Mouse (Mus musculus) cerebellum, postnatal 14 days (tissue): ENCODE data around the gene Dcdc2a.

Source experiments
- DNase-seq, 2 experiments: peaks; one replicate each; pipeline ENCODE4 v3.0.0; 2021; ENCODE audit warnings: mixed read lengths in 2 of 2

Dcdc2a gene

DNA sequence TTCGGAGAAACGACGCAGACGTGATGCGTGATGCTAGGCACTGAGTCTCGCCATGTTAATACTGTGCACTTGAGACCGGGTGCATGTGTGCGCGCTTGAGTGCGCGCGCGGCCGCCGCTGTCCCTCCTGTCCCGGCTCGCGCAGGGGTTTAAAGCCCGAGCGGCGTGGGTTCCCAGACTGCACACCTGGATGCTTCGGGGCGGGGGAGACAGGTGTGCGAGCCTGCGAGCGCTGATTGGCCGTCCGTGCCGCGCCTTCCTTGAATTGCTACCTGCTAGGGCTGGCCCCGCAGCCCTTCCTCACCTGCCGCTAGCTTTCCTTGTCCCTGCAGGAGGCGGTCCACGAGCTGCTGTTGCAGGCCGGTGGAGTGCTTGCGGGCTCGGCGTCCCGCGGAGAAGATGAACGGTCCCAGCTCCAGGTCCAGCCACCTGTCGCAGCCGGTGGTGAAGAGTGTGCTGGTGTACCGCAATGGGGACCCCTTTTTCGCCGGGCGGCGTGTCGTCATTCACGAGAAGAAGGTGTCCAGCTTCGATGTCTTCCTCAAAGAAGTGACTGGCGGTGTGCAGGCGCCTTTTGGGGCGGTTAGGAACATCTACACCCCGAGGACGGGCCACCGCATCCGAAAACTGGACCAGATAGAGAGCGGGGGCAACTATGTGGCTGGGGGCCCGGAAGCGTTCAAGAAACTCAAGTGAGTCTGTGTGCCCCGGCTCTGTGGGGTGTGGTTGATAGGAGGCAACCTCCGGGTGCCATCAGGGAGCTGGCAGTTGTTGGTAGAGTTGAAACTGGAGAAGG, at the start of gene Dcdc2a:
Gene Dcdc2a, plus strand, starts transcription at position 132 of the 795 bp plus-strand sequence.
- DNase-seq: peak; percentile 16 to 17

DNA sequence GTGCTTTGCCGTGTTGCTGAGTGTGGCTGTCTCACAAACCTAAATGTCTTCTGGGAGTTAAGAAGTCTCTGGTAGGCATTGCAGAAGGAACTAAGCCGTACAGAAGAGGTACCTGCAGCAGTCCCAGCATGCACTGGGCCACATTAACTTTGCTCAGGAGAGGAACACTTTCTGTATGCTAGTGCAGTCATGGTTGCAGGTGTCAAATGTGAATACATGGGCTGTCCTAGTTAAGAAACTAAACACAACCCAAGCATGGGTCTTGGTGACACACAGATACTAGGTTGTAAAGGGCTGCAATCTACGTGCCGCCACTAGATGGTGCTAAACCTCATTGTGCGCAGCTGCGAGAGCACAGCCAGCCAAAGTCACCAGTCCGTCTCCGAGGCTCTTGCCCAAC, 48.7 kb upstream of the Dcdc2a start:
- peak; percentile 67 to 78 for DNase-seq

DNA sequence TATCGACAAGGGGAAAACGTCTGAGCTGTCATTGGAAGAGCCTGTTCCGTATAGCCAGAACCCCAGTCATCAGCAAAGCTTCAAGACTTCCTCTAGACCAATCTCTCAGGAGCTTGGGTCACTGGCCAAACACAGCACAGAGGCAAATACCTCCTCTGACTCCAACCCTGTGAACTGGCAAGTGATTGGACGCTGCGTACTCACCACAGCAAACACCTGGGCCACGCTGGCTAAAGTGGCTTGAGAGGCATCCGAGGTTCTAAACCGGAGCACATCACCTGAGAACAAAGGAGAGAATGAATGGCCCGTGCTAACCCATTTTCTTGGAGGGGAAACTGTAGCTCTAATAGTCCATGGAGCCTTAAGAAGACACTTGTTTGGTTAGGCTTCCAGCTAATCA, 37.5 kb upstream of the Dcdc2a start:
- no peak for DNase-seq

DNA sequence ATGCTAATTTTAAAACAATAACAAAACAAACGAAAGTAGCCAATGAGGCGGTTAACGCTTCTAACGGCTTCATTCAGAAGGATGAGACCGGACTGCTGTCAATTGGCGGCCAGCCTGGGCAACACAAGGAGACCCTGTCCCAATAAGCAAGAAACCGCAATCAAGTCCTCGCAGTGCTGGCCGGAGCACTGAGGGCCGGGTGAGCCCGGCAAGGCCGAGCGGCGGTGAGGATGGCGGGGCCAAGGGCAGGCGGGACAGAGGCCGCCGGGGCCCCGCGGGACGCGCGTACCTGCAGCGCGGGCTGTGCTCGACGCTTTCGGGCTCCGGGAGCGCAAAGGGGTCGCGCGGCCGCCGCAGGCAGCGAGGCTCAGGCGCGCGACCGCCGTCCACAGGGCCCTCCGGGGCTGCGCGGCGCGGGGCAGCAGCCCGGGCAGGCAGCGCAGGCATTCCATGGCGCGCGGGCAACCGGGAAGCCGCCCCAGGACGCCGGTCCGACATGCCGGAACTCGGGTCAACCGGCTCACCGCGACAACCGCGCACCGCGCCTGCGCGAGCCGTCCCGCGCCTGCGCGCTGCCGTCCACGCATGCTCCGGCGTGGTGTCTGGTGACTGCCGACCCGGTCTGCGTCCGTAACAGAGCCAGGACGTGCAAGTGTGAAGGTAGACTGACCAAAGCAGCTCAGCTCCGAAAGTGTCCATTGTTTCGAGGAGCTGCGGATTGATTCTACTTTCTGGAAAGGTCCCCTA, 35.8 kb upstream of the Dcdc2a start, which contains the start of gene Mrs2:
Gene Mrs2, minus strand, starts transcription at position 587 of the 747 bp plus-strand sequence.
- peak; percentile 87 to 94 for DNase-seq

DNA sequence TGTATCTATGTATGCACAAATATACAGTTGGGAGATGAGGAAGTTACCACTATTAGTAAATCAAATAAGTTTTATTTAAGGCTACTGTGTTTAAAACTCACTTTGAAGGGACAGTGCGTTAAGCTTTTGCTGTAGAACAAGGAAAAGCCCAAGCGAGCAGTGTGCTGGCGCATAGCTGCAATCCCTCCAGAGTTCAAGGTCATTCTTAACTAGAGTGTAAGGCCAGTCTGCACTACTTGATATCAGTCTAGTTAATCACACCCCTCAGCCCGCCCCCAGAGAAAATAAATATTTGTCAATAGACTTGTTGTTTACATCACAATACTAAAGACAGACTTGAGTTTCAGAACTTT, 35.3 kb upstream of the Dcdc2a start:
- no peak for DNase-seq

DNA sequence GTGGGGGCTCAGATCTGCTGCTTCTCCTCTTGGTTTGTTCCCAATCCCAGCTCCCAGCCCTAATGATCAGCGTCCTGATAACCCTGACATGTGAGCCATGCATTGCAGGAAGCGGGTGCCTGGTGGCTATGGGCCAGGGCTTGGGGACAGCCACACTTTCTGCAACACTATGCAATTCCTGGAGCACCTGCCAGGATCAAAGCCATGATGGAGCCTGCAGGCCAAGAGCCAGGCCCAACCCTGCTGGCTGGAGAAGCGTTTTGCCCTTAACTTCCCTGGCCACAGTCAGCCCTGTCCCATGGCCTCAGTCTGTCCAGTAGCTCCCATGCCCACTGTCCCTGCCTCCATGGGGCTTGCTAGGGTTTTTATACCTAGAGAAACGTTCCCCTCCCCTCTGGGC, 33.4 kb upstream of the Dcdc2a start:
- DNase-seq: no peak

DNA sequence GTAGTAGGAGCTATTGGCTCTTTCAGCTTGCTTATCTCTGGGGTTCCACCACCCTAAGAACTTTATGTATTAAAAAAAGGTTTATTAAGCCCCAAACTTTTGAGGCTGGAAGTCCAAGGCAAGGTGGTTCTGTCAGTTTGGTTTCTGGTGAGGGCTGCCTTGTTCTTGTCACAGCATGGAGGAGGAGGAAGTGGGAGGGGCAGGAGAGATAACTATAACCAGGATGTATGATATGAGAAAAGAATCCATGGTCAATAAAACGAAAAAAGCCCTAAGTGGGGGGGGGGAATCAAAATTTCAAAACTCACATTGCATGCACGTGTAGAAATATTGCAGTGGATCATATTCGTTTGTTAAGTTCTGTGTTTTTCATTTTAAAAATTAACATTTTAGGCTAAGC, 32.7 kb upstream of the Dcdc2a start:
- no peak for DNase-seq

DNA sequence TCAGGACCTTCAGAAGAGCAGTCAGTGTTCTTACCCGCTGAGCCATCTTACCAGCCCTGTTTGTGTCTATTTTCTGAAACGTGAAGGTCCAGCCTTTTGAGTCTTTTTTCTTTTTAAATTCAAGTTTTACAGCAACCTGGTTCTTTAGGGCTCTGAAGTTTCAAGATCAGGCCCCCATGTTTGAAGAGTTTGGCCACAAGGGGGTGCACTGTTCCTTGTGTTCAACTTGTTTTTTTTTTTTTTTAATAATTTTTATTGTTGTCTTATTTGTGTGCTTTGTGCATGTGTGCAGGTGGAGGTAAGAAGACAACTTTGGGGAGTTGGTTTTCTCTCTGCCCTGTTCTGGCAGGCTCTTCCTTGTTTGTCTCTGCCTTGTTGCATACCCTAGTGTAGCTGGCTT, 31.1 kb upstream of the Dcdc2a start:
- DNase-seq: peak; percentile 32 to 69

DNA sequence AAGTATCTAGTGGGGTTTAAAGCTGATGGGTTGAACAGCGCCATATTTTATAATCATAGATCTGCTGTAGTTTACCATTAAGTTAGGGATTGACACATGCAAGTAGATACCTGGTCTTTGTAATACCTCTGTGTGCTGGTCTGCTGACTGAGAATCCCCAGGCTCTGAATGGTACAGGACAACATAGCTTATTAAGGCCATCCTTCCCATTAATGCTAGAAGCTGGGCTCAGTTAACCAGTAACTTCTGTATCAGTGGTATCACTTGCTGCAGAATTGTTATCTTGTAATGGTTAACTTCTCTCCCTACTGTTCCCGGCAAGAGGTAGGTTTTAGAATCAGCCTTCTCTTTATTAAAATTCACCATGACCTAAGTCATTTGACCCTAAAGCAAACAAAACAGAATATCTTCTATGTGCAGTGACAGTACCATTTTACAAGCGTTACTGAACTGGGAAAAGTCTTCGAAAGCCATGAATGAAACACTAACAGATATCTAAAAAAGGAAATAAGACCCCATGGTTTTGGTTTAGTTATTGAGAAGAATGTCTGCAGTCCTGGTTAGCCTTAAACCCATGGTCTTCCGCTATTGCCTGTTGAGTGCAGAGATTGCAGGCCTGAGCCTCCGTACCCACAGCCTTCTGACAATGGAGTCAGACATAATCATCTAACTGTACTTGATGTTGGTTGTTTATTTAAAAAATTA, 29.2 kb upstream of the Dcdc2a start:
- DNase-seq: no peak

DNA sequence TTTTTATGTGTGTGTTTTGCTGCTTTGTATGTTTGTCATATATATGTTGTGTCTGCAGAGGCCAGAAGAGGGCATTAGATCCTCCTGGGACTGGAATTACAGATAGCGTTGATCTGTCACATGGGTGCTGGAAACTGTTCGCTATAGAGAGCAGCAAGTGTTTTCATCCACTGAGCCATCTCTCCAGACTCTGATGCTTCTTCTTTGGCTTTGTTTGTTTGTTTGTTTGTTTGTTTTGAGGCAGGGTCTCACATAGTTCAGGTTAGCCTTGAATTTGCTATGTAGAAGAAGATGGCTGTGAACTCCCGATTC, 28.7 kb upstream of the Dcdc2a start:
- no peak for DNase-seq

DNA sequence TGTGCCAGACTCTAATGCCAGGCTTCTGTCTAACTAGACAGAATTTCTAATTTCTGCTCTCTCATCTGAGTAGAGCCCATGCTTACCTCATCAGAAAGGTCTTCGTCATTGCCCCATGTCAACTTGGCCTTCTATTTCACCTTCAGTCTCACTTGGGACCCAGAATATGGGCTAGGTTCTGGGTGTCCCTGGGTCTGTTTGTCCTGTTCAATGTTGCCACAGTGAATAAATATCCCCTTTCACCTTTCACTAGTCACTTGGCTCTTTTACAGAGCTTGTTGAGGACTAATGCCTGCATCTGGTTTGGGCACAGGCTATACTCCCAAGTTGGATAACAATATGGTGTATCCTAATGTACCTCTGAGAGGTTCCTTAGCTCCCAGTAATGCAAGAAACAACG, 16.3 kb upstream of the Dcdc2a start:
- DNase-seq: no peak

DNA sequence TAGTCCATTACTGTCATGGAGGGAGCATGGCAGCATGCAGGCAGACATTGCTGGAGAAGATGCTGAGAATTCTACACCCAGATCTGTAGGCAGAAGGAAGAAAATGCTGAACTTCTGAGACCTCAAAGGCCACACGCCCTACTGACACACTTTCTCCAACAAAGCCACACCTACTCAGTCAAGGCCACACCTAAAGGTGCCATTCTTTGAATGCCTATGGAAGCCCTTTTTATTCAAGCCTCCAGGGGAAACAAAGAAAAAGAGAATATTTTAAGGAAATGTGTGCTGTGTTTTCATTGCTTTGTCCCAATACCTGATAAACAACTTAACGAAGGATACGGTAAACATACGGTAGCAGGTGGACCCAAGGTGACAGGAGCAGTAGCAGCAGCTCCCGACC, 3.1 kb upstream of the Dcdc2a start:
- DNase-seq: no peak

DNA sequence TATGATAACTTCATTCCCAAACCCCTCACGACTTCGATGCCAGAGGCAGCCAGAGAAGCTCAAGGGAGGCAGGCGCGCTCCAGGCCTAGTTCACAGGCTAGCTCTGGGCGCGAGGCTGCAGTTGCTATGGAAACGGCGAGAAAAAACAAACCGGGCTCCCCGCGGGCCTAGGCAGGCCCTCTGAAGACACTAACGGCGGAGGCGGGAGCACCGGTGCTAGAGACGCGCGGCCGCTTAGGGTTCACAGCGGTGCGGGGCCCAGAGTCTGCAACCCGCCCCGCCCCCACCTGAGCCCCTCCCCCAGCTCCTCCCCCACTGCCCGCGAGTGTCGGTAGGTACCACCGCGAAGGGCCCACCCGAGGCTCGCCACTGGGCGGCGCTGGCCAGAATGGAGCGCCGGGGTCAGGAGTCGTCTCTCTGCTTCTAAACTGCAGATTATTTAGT, 671 bp upstream of the Dcdc2a start:
- DNase-seq: peak; percentile 70 to 72

DNA sequence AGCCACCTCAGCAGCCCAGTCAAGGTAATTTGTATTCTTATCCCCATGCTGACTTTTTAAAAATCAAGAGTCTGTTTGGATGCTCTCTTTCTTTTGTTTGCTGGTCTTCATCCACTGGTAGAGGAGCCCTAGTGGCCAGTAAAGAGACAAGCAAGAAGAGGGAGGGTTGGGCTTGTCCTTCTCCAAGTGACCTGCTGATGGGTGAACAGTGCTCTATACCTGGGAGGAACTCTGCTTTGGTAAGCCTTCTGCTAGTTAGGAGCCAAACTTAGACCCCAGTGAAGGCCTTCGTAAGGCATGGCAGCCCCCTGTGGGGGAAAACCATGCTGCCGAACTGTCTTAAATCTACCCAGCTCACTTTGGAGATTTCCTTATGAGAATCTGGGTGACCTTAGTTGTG, 10.9 kb downstream of the Dcdc2a start:
- no peak for DNase-seq

DNA sequence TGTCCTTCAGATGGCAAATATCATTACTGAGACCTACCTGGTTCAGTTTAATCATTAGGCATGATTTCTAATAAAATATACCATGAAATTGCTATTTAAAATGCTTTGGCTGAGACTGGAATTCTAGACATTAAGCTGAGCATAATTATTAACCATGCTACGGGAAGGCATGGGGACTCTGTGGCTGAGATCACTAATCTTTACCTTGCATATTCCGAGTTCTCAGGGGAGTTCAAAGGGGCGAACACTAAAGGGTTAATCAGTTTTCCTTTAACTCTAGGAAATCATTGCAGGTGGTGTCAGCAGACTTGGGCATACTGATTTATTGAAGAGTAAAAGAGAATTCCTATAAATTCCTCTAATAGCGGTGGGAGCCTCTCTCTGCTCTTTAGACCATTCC, 11.4 kb downstream of the Dcdc2a start:
- DNase-seq: no peak

DNA sequence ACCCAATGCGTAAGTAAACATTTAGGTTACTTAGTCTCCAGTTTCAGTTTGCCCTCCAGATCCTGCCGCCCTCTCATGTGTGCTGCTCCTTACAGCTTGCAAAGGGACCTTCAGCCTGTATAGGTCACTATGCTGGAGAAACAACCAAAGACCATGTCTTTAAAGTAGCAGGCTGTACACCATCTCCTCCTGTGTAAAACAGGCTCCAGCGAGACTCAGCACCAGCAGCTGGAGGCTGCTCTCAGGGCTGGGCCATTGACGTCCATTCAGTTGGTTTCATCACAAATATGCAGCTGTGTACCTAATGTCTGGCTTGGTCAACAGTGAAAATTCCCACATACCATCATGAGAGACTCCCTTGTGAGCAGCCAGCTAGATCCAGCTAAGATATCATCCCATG, 14.0 kb downstream of the Dcdc2a start:
- DNase-seq: no peak

DNA sequence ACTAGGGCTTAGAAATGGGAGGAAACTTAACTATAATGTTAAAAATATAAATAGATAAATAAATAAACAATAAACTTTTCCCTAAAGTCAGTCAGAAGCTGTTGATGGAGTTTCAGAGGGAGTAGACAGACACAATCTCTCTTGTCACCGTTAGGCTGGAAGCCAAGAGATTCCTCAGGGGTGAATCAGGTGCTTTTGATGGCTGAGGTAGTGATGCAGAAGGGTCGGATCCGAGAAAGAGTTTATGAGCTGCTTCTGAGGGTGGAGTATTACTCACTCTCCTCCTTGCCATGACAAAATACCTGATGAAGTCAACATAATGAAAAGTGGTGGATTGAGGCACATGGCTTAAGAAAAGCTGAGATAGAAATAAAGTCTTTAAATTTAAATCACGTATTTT, 15.0 kb downstream of the Dcdc2a start:
- no peak for DNase-seq

DNA sequence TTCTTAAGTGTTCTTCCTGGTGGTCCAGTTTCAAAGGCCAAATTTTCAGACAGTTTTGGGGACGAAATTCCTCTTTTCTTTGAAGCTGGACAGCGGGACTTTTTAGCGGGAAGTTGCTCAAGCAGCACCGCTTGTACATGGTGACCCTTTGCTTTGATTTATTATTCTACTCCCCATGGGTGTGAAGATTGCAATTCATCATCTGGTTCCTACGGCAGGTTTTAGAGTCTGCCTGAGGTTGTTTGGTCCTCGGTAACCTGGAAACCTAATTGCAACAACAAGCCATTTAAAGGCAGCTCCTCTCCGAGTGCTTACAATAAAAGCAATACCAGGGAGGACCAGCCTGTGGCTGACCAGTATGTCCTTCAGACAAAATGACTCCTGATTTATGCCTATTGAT, 21.5 kb downstream of the Dcdc2a start:
- no peak for DNase-seq

DNA sequence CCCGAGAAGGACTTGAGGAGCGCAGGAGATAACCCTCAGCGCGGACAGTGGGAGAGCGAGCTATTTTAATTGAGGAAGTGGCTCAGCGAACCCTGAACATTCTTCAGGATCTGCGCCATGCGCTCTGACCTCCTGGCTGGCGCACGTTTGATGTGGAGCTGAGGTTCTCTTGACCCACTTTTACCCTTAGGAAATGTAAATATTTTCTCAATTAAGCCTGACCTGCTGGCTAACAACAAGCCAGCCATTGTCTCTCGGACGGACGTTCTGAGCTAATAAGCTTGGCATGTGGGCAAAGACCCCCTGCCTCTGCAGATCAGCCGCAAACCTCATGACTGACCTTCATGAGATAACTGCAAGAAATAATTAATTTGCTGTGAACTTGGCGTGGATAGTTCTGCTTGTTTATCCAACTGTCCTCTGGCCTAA, 27.4 kb downstream of the Dcdc2a start:
- peak; percentile 2 to 4 for DNase-seq

DNA sequence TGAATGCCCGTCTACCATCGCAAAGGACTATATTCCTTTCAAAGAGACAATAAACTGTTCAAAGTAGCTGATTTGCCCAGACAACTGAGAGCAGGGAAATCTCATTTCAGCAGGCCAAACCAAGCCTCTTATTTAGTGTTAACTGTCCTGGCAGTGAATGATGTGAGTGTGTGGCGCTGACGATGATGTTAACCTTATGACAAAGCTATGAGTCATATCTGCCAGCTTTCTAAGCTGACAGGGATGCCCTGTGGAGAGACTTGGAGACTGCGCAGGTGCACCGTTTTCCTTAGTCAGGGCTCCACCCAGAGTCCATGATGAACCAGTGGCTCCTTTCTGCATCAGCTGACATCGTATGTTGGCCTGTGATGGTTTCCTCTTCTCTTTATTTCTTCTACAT, 29.3 kb downstream of the Dcdc2a start:
- no peak for DNase-seq

DNA sequence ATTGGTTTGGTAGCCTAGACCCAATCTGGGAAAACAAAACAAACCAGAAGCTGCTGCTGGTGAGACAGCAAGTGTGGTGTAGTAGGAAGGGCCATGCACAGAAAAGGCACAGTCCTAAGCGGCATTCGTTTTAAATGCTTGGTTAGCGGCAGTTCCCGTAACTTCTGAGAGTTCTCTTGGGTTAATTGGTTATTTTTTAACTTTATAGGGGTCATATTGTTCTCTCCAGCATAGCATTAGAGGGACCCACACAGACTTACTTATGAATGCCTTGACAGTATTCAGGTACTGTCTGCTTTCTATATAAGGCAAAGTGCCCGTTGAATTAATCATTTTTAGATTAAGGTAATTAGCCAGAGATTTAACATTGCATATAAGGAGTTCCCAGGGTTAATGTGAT, 35.5 kb downstream of the Dcdc2a start:
- no peak for DNase-seq

DNA sequence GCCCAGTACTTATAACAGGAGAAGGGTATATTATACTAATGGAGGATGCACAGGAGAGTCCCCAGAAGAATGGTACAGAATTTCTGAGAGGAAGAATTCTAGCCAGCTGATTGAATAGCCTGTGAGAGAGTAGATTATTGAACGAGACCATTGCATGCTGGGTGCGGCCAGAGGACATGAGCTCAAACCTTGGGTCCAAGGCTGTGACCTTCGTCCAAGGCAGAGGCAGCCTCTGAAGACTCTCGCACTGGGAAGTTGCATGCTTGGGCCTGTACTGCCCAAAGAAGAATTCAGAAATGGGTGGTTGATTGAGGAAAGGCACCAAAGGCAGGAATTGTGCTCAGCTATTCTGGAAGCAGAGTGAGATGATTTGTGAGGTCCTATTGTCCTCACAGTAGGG, 38.0 kb downstream of the Dcdc2a start:
- DNase-seq: no peak

DNA sequence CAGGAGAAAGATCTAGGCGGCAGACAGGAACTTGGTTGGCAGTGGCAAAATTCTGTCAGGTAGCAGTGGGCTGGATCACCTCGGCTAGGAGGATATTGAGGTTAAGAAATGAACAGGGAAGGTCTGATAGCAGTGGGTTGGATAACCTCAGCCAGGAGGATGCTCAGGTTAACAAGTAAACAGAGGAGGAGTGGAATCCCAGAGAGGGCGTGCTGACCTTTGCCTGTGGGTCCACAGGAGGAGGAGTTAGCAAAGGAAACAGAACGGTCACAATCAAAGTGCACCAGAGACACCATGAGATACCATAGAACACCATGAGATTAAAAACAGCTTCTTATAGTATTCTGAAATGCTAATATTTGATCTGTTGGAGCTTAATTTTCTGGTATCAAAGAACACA, 38.6 kb downstream of the Dcdc2a start:
- DNase-seq: no peak

DNA sequence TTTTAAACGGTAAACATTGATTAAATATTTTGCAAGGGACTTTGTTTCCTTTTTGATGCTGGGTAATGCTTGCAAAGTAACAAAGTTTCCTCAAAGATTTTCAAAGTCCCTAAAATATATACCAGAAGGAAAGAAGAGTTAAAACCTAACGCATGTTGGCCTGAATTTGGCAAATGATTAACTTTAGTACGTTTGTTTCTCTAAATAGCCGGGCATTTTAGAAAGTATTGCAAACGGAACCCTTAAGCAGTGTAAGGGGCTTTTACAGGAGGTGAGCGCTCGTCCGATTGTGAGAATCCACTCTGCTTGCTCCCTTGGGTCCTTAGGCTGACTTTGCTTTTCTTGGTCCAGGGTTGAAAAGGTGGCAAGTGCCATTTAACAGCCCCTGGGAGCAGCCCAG, 41.5 kb downstream of the Dcdc2a start:
- DNase-seq: no peak
